Mouse (Mus musculus): ENCODE data around the gene Gon7. TPM values are rescaled to one million over a fixed set of nuclear protein-coding genes. Genes with fewer than 3 reads are reported as not detected.

Gene Gon7
- 16.9 TPM for polyA plus RNA-seq (2014; fragmentation: Illumina TruSeq; extraction: RNeasy Lipid Tissue Mini Kit (QIAGEN cat#74804); ENCODE audit: low read depth, low replicate concordance)

DNA sequence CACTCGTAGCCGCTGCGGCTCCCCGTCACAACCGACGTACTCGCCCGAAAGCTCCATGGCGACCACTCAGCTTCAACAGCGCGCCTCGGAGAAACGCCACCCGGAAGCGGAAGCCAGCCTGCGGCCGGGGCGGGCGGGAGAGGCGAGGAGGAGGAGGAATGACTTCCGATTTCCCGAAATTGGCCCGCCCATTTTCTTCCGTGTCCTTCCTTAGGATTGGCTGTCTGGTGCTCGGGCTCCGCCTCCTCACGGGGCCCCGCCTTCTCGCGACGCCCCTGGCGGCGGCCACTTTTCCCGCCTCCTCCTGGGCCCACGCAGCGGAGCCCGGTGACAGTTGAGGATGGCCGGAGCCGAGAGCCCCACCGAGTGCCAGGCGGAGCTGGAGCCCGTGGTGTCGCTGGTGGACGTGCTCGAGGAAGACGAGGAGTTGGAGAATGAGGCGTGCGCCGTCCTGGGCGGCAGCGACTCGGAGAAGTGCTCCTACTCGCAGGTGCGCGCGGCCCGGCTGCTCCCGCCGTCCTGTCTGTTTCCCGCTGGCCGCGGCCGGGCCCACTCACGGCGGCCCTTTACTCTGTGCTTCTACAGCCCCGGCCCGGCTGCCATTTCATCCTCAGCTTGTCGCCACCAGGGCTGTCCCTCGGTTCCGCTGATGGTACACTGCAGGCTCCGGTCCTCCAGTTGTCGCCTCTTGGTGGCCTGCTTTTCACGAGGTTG is at the start of gene Gon7, which contains the start of the genes Gm28051 and Ubr7:
Gene Gon7 (minus strand): TSS at position 115 of the 714 bp plus-strand sequence.
Gene Gm28051 (minus strand): TSS at position 77 of the 714 bp plus-strand sequence.
Gene Ubr7 (plus strand): TSS at position 279 of the 714 bp plus-strand sequence.

DNA sequence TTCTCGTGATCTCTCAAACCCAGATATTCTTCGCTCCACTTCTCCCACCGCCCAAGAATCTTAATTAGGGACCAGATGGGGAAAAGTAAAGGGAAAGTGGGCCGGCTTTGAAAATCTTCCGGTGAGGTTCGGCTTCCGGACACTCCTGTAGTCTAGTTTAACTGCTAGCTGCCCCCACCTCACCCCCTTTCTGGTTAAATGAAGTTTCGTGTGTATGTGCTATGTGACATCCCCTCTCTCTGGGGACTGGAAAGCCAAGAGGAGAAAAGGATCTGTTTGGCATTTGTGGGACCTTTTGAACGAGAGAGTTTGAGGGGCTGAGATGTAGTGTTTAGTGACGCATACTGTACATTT is 777 bp upstream of the Gon7 start, which contains the start of gene Gm20604:
Gene Gm20604 (minus strand): TSS at position 270 of the 354 bp plus-strand sequence.

DNA sequence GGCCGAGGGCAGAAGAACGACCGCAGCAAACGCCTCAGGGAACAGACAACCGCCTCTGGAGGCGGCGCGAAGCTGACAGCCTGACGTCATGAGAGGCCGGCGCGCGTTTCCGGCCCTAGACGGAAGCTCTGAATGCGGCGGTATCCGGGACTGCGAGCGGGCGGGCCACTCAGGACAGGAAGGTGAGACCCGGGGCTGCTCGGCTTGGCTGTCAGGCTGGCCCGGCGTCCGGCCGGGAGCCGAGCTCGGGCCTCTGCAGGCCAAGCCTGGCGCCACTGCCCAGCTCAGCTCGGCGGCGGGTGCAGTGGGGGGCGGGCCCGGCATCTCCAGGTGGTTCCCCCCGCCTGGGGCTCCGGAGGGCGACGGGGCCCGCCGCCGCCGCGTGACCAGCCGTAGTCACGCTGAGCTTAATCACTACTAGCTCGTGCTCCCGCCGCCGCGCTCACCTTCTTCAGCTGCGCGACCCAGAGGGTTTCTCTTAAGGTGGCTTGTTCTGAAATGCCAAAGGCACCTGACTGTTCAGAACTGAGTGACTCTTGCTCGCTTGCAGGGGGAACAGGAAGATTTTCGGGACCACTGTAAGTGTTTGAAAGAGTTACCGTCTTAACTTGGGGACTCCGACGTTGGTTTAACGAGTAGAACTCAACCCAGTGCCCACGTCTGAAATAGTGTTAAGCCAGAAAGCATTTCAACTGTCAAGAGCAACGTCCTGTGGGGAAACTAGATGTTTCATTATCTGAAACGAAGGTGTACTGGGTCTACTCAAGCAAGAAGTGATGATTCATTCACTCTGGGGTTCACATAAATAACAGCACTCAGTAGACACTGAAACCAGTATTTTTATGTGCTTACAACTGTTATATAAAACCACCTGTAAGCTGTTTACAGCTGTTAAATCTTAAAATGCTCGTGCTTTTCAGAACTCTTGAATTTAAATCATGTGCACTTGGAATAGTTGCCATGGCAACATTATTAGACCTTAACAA is 13.7 kb downstream of the Gon7 start, which contains the start of the genes Moap1 and Tmem251:
Gene Moap1 (minus strand): TSS at position 73 of the 986 bp plus-strand sequence.
Gene Tmem251 (plus strand): TSS at position 174 of the 986 bp plus-strand sequence.

DNA sequence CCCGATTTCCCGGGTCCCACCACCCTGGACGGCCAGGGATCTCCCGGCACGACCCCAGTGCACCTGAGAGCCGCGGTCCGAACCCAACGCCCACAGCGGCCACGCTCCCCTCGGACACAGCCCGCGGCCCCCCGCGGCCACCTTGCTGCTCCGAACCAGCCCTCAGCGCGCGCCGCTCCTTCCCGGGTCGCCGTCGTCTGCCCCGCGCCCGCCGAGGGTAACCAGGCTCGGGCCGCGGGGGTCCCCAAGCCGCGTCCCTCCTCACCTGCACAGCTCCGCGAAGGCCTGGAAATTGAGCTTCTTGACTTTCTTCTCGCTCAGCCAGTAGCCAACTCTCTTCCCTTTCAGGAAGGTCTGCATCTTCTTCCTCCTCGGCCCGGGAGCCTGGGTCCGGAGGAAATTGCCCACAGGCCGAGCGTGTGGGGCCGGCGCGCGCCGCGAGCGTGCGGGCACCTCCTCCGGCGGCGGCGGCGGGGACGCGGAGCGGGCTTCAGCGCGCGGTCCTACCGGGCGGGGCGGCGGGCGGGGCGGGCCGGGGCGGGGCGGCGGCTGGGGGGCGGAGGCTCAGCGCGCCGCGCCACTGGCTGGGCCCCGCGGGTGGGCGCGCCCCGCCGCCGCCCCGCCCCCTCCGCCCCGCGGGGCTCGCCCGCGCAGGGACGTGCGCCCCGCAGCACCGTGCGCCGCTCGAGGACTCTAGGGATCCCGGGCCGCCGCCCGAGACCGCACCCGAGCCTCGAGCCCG is 53.0 kb downstream of the Gon7 start, which contains the start of gene Itpk1:
Gene Itpk1 (minus strand): TSS at position 474 of the 742 bp plus-strand sequence.

Other genes with a start within 250 kb of the Gon7 start
- not detected for gene Chga, start 202.8 kb downstream of the Gon7 start, polyA plus RNA-seq (2014; fragmentation: Illumina TruSeq; extraction: RNeasy Lipid Tissue Mini Kit (QIAGEN cat#74804); ENCODE audit: low read depth, low replicate concordance)
- gene Itpk1, start 52.9 kb downstream of the Gon7 start, polyA plus RNA-seq (2014; fragmentation: Illumina TruSeq; extraction: RNeasy Lipid Tissue Mini Kit (QIAGEN cat#74804); ENCODE audit: low read depth, low replicate concordance): 0.32 TPM
- 5.8 TPM for gene Moap1, start 14.1 kb downstream of the Gon7 start, polyA plus RNA-seq (2014; fragmentation: Illumina TruSeq; extraction: RNeasy Lipid Tissue Mini Kit (QIAGEN cat#74804); ENCODE audit: low read depth, low replicate concordance)
- gene Tmem251, start 14.0 kb downstream of the Gon7 start, polyA plus RNA-seq (2014; fragmentation: Illumina TruSeq; extraction: RNeasy Lipid Tissue Mini Kit (QIAGEN cat#74804); ENCODE audit: low read depth, low replicate concordance): 15.3 TPM
- not detected for gene Gm28051, start within 50 bp of the Gon7 start, polyA plus RNA-seq (2014; fragmentation: Illumina TruSeq; extraction: RNeasy Lipid Tissue Mini Kit (QIAGEN cat#74804); ENCODE audit: low read depth, low replicate concordance)
- gene Ubr7, start 164 bp upstream of the Gon7 start, polyA plus RNA-seq (2014; fragmentation: Illumina TruSeq; extraction: RNeasy Lipid Tissue Mini Kit (QIAGEN cat#74804); ENCODE audit: low read depth, low replicate concordance): 27.8 TPM
- gene Gm20604, start 869 bp upstream of the Gon7 start, polyA plus RNA-seq (2014; fragmentation: Illumina TruSeq; extraction: RNeasy Lipid Tissue Mini Kit (QIAGEN cat#74804); ENCODE audit: low read depth, low replicate concordance): 13.5 TPM
- 30.0 TPM for gene Btbd7, start 120.7 kb upstream of the Gon7 start, polyA plus RNA-seq (2014; fragmentation: Illumina TruSeq; extraction: RNeasy Lipid Tissue Mini Kit (QIAGEN cat#74804); ENCODE audit: low read depth, low replicate concordance)
- gene Cox8c, start 141.5 kb upstream of the Gon7 start, polyA plus RNA-seq (2014; fragmentation: Illumina TruSeq; extraction: RNeasy Lipid Tissue Mini Kit (QIAGEN cat#74804); ENCODE audit: low read depth, low replicate concordance): not detected
- gene Unc79, start 191.1 kb upstream of the Gon7 start, polyA plus RNA-seq (2014; fragmentation: Illumina TruSeq; extraction: RNeasy Lipid Tissue Mini Kit (QIAGEN cat#74804); ENCODE audit: low read depth, low replicate concordance): not detected